Mouse (Mus musculus): ENCODE results near the gene Exoc6b. TPM values are rescaled to one million over a fixed set of nuclear protein-coding genes. Genes with fewer than 3 reads are reported as not detected.

The Exoc6b gene
- polyA plus RNA-seq, 1 experiment from 2014 or later: 34.2 TPM

GRCm38 (mm10) chr6:84751409-84751808, 317.9 kb downstream of the Exoc6b start:
- Histone ChIP-seq H3K4me2 (no peak overlapping the region), H3K27me3 (no peaks in the 10 kb centered on the region), H3K9ac (no peak overlapping the region), H3K27ac (no peak overlapping the region), H3K36me3 (no peaks in the 10 kb centered on the region), H3K4me1 (no peaks in the 10 kb centered on the region), H3K4me3 (no peak overlapping the region), H3K9me3 (no peaks in the 10 kb centered on the region)
- 78% methylated on average over 2 of the region's 2 CpGs for WGBS
- ATAC-seq (ENCODE audit: borderline replicate concordance, extremely low read depth, low FRiP score, low TSS enrichment): no peak

DNA sequence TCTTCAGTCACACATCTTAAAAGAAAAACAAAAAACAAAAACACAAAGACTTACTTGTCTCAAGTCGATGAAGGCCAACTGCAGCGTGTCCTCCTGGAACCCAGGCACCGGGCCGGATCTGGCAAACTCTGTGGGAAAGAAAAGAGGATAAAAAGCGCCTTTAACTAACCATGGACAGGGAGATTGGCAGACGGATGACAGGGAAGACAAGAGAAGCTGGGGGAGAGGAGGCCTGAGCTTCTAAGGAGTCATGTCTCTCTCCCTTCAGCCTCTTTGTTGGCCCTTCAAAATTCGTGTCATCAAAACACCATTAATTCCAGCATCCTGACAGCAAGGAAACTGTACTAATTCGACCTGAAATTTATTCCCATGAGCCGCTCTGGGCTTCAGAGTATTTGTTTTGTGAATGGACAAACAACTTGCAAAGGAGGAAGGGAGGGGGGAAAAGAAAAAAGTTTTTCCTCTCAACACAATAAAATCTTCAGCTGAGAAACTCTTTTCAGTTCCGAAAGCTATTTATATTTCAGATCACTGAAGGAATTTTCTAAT, 322.4 kb downstream of the Exoc6b start:
- WGBS: 53% methylated on average over 10 of the region's 10 CpGs
- no peaks in the 10 kb centered on the region for H3K4me1 ChIP-seq
- H3K27ac ChIP-seq: no peak overlapping the region
- no peaks in the 10 kb centered on the region for H3K27me3 ChIP-seq
- ATAC-seq (ENCODE audit: borderline replicate concordance, extremely low read depth, low FRiP score, low TSS enrichment): no peak
- H3K9me3 ChIP-seq: no peaks in the 10 kb centered on the region
- no peak overlapping the region for H3K4me3 ChIP-seq
- H3K9ac ChIP-seq: no peak overlapping the region
- no peak overlapping the region for H3K4me2 ChIP-seq
- no peaks in the 10 kb centered on the region for H3K36me3 ChIP-seq

DNA sequence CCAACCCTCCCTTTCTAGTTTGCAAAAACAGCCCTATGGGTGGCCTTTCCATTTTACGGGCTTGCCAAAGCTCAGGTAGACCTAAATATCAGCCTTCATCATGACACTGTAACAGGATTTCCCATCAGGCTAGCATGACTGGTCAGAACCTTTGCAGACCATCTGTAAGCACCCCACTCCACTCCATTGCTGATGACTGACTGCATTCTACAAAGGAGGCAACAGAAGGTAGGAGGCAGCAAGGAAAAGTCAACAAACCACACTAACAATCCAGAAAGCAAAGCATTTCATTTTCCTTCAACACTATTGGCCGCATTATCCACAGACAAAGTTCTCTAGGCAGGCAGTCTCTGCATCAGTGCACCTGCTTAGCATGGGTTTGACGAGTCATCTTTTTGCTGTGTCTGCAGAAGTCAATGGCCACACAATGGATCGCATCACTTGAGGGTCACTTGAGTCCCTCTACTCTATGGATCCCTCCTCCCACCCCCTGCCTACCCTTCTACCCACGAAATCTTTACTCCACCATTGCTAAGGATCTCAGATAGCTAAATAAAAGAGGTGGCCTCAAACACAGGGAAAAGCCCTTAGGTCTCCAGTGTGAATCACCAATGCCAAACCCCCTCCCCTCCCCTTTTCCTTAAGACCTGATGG, 323.0 kb downstream of the Exoc6b start:
- no peaks in the 10 kb centered on the region for H3K4me1 ChIP-seq
- H3K36me3 ChIP-seq: no peaks in the 10 kb centered on the region
- H3K27me3 ChIP-seq: no peaks in the 10 kb centered on the region
- H3K4me3 ChIP-seq: no peak overlapping the region
- WGBS: 82% methylated on average over 5 of the region's 5 CpGs
- H3K27ac ChIP-seq: no peak overlapping the region
- no peak for ATAC-seq (ENCODE audit: borderline replicate concordance, extremely low read depth, low FRiP score, low TSS enrichment)
- no peaks in the 10 kb centered on the region for H3K9me3 ChIP-seq
- H3K9ac ChIP-seq: no peak overlapping the region
- H3K4me2 ChIP-seq: no peak overlapping the region

- Histone ChIP-seq H3K27ac (no peak overlapping the region), H3K36me3 (no peaks in the 10 kb centered on the region), H3K4me3 (no peak overlapping the region), H3K9me3 (no peaks in the 10 kb centered on the region), H3K9ac (no peak overlapping the region), H3K4me2 (no peak overlapping the region), H3K27me3 (no peaks in the 10 kb centered on the region), H3K4me1 (no peaks in the 10 kb centered on the region)
- ATAC-seq (ENCODE audit: borderline replicate concordance, extremely low read depth, low FRiP score, low TSS enrichment): no peak
- 84% methylated on average over 7 of the region's 7 CpGs for WGBS
Measured at GRCm38 (mm10) chr6:84745570-84745969, 323.7 kb downstream of the Exoc6b start.

GRCm38 (mm10) chr6:84742227-84742626, 327.1 kb downstream of the Exoc6b start:
- Histone ChIP-seq H3K27ac (no peak overlapping the region), H3K9me3 (no peaks in the 10 kb centered on the region), H3K9ac (no peak overlapping the region), H3K4me3 (no peak overlapping the region), H3K4me2 (no peak overlapping the region), H3K4me1 (no peaks in the 10 kb centered on the region), H3K27me3 (no peaks in the 10 kb centered on the region), H3K36me3 (no peaks in the 10 kb centered on the region)
- ATAC-seq (ENCODE audit: borderline replicate concordance, extremely low read depth, low FRiP score, low TSS enrichment): no peak
- 66% methylated on average over 3 of the region's 3 CpGs for WGBS

GRCm38 (mm10) chr6:84736942-84737341, 332.4 kb downstream of the Exoc6b start:
- H3K4me3 ChIP-seq: no peak overlapping the region
- H3K27ac ChIP-seq: no peak overlapping the region
- H3K4me1 ChIP-seq: no peaks in the 10 kb centered on the region
- H3K36me3 ChIP-seq: no peaks in the 10 kb centered on the region
- no peak overlapping the region for H3K9ac ChIP-seq
- no peaks in the 10 kb centered on the region for H3K9me3 ChIP-seq
- no peak overlapping the region for H3K4me2 ChIP-seq
- ATAC-seq (ENCODE audit: borderline replicate concordance, extremely low read depth, low FRiP score, low TSS enrichment): no peak
- 48% methylated on average over 3 of the region's 3 CpGs for WGBS
- no peaks in the 10 kb centered on the region for H3K27me3 ChIP-seq

- no peak; the same call in 1 of the 2 replicates for ATAC-seq (ENCODE audit: borderline replicate concordance, extremely low read depth, low FRiP score, low TSS enrichment)
Measured at GRCm38 (mm10) chr6:84726876-84727275, 342.4 kb downstream of the Exoc6b start.

GRCm38 (mm10) chr6:84713171-84713570, 356.1 kb downstream of the Exoc6b start:
- 91% methylated on average over 11 of the region's 11 CpGs for WGBS
- Histone ChIP-seq H3K36me3 (no peaks in the 10 kb centered on the region), H3K27me3 (no peaks in the 10 kb centered on the region), H3K27ac (no peak overlapping the region), H3K9me3 (no peaks in the 10 kb centered on the region), H3K9ac (no peak overlapping the region), H3K4me1 (no peaks in the 10 kb centered on the region), H3K4me2 (no peak overlapping the region), H3K4me3 (no peak overlapping the region)
- no peak for ATAC-seq (ENCODE audit: borderline replicate concordance, extremely low read depth, low FRiP score, low TSS enrichment)

More at GRCm38 (mm10) chr6:84726876-84727275, 342.4 kb downstream of the Exoc6b start:
- no peaks in the 10 kb centered on the region for H3K9me3 ChIP-seq
- no peaks in the 10 kb centered on the region for H3K27me3 ChIP-seq
- peaks cover 13% of the 10 kb centered on the region for H3K4me1 ChIP-seq
- no peak overlapping the region for H3K27ac ChIP-seq
- no peaks in the 10 kb centered on the region for H3K36me3 ChIP-seq
- no peak overlapping the region for H3K9ac ChIP-seq
- H3K4me2 ChIP-seq: no peak overlapping the region
- no peak overlapping the region for H3K4me3 ChIP-seq

- no peaks in the 10 kb centered on the region for H3K36me3 ChIP-seq
- H3K9me3 ChIP-seq: no peaks in the 10 kb centered on the region
- no peak overlapping the region for H3K4me3 ChIP-seq
- H3K27me3 ChIP-seq: no peaks in the 10 kb centered on the region
- no peak for ATAC-seq (ENCODE audit: borderline replicate concordance, extremely low read depth, low FRiP score, low TSS enrichment)
- no peak overlapping the region for H3K27ac ChIP-seq
- 81% methylated on average over 6 of the region's 6 CpGs for WGBS
- H3K4me2 ChIP-seq: no peak overlapping the region
- no peak overlapping the region for H3K9ac ChIP-seq
- H3K4me1 ChIP-seq: no peaks in the 10 kb centered on the region
Measured at GRCm38 (mm10) chr6:84710831-84711230, 358.5 kb downstream of the Exoc6b start.

- Histone ChIP-seq H3K4me2 (no peak overlapping the region), H3K9me3 (no peaks in the 10 kb centered on the region), H3K4me3 (no peak overlapping the region), H3K27ac (no peak overlapping the region), H3K9ac (no peak overlapping the region), H3K4me1 (no peaks in the 10 kb centered on the region), H3K27me3 (no peaks in the 10 kb centered on the region), H3K36me3 (no peaks in the 10 kb centered on the region)
- WGBS: 47% methylated on average over 4 of the region's 4 CpGs
- ATAC-seq (ENCODE audit: borderline replicate concordance, extremely low read depth, low FRiP score, low TSS enrichment): no peak
Measured at GRCm38 (mm10) chr6:84708631-84709030, 360.7 kb downstream of the Exoc6b start.

- 30% methylated on average over 5 of the region's 5 CpGs for WGBS
- no peak overlapping the region for H3K4me3 ChIP-seq
- no peaks in the 10 kb centered on the region for H3K9me3 ChIP-seq
- no peaks in the 10 kb centered on the region for H3K36me3 ChIP-seq
- no peak overlapping the region for H3K4me2 ChIP-seq
- no peak for ATAC-seq (ENCODE audit: borderline replicate concordance, extremely low read depth, low FRiP score, low TSS enrichment)
- no peaks in the 10 kb centered on the region for H3K27me3 ChIP-seq
- no peak overlapping the region for H3K9ac ChIP-seq
- H3K4me1 ChIP-seq: peaks cover 11% of the 10 kb centered on the region
- no peak overlapping the region for H3K27ac ChIP-seq
Measured at GRCm38 (mm10) chr6:84699579-84699978, 369.7 kb downstream of the Exoc6b start.

DNA sequence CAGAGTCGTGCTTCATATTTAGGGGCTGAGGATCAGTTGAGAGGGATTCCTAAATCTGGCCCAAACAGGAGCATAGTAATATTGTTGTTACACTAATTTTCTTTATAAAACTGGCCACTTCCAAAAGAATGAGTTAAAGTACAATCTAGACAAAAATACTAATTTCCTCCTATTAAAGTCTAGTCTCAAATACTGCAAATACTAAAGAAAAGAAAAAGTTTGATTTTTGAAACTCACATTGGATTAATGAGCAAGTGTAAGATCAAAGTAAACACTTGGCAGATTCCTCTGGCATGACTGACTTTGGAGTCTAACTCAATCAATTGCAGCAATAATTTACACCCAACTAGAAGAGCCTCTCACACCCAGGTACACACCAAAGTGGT, 371.0 kb downstream of the Exoc6b start:
- H3K9me3 ChIP-seq: no peaks in the 10 kb centered on the region
- WGBS: 26% methylated on average over 1 of the region's 1 CpGs
- no peaks in the 10 kb centered on the region for H3K27me3 ChIP-seq
- no peak overlapping the region for H3K27ac ChIP-seq
- no peak for ATAC-seq (ENCODE audit: borderline replicate concordance, extremely low read depth, low FRiP score, low TSS enrichment)
- peaks cover 14% of the 10 kb centered on the region for H3K4me1 ChIP-seq
- H3K36me3 ChIP-seq: no peaks in the 10 kb centered on the region
- H3K4me3 ChIP-seq: no peak overlapping the region
- no peak overlapping the region for H3K4me2 ChIP-seq
- no peak overlapping the region for H3K9ac ChIP-seq

Measured in lung, embryonic 15.5 days (tissue).